Mouse (Mus musculus): ENCODE data around the gene Ntrk2. TPM values are rescaled to one million over a fixed set of nuclear protein-coding genes. Genes with fewer than 3 reads are reported as not detected.
A peak's percentile ranks its signal among the peaks of the same experiment; 100 is the strongest.

Ntrk2 gene
- polyA plus RNA-seq, 1 experiment from 2014 or later: 4.7 TPM

DNA sequence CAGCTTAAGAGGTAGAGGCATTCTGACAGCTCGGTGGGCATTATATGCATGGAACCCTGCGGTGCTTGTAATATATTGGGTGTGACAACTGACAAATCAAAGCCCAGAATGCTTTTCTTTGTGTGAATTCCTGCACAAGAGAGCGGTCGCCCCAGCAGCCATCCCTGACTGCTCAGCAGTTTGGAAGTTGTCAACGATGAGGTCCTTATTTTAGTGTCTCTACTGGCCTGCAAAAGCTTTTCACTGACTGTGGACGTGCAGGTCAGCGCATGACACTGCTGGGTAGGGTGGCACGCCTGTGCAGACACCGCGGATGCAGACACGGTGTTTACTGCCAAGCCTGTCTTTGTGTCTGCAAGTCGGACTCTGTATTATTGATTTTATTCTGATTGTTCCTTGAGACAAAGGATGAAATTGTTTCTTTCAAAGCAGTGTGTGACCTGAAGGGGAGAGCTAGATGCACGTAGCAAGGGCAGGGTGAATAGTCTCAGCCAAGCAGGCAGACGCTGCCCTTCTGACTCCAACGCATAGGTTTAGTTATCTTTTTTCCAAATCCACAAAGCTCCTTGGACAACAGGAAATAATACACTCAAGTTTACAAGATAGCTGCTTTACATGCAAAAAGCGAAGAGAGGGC lies 204.6 kb downstream of the Ntrk2 start:
- no peak for ATAC-seq (ENCODE audit: extremely low read depth, insufficient number of reproducible peaks, low FRiP score, low TSS enrichment)
- peak overlapping the region; percentile 31 for H3K4me3 ChIP-seq
- no peak overlapping the region for H3K27ac ChIP-seq (replicated peaks)
- H3K4me2 ChIP-seq: peak overlapping the region; percentile 63
- 0 out of 2 replicates have a peak, but pooled peaks cover 7% of the 10 kb centered on the region for H3K27me3 ChIP-seq (replicated peaks)
- H3K36me3 ChIP-seq: no peaks in the 10 kb centered on the region
- H3K4me1 ChIP-seq: peaks cover 12% of the 10 kb centered on the region; the same call in 1 of the 2 replicates
- H3K9me3 ChIP-seq: no peaks in the 10 kb centered on the region
- 41% methylated on average over 16 of the region's 16 CpGs for WGBS
- no peak overlapping the region for H3K9ac ChIP-seq

DNA sequence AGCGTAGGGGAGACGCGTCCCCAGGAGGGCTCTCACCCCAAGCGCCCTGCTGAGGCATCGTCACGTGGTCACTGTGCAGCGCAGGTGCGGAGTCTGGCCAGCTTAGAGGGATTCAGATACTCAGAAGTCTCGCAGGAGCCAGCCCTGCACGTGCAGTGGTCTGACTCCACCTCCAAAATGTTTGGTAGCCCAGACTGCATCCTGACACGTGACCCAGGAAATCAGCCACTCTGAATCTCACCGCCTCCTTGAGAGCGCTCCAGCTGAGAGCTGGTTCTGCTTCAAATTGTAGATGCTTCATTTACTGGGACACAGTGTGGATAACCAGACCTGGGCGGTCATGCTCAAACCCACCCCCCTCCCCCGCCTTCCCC lies 205.1 kb downstream of the Ntrk2 start:
- H3K9ac ChIP-seq: peak overlapping the region; percentile 28; the same call in 1 of the 2 replicates
- ATAC-seq (ENCODE audit: extremely low read depth, insufficient number of reproducible peaks, low FRiP score, low TSS enrichment): peak; percentile 61; the same call in 1 of the 2 replicates
- 3% methylated on average over 15 of the region's 15 CpGs for WGBS
- H3K4me1 ChIP-seq: peaks cover 12% of the 10 kb centered on the region; the same call in 1 of the 2 replicates
- 0 out of 2 replicates have a peak, but pooled peaks cover 7% of the 10 kb centered on the region for H3K27me3 ChIP-seq (replicated peaks)
- no peaks in the 10 kb centered on the region for H3K36me3 ChIP-seq
- peak overlapping the region; percentile 31 for H3K4me3 ChIP-seq
- H3K4me2 ChIP-seq: peak overlapping the region; percentile 63
- no peaks in the 10 kb centered on the region for H3K9me3 ChIP-seq
- H3K27ac ChIP-seq (replicated peaks): no peak overlapping the region

DNA sequence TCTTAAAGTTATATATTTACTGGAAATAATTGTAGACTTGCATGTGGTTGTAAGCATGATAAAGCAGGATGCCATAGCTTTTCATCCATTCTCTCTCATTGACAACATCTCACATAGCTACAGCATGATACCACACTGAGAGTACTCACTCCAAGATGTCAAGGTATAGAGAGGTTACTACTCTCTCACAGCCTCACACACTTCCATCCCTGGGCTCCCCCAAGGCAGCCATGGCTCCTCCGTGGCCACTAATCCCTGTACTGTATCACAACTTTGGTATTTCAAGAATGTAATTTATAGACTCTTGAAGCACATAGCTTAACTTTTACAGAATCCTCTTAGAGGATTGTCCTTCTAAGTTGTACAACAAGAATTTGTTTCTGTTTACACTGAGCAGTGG lies 209.0 kb downstream of the Ntrk2 start:
- WGBS: 42% methylated on average over 1 of the region's 1 CpGs
- ATAC-seq (ENCODE audit: extremely low read depth, insufficient number of reproducible peaks, low FRiP score, low TSS enrichment): no peak

DNA sequence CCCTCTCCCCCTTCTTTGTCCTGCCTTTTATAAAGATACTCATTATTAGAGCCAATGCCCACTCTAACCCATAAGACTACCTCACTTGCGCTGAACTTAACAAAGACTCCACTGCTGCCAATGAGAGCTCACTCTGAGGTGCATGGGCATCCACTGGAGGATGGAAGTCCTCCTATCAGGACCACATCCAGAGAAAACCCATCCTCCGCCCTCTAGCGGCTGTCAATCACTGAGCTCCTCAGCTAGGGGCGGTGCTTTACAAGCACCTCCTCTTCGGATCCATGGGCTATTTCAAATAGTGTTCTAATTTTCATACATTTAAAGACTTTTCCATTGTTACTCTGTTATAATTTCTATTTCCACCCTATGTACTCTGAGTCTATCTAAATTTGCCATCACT lies 210.8 kb downstream of the Ntrk2 start:
- 50% methylated on average over 5 of the region's 5 CpGs for WGBS
- H3K9me3 ChIP-seq: no peaks in the 10 kb centered on the region
- no peak for ATAC-seq (ENCODE audit: extremely low read depth, insufficient number of reproducible peaks, low FRiP score, low TSS enrichment)
- 0 out of 2 replicates have a peak, but pooled peaks cover 3% of the 10 kb centered on the region for H3K27me3 ChIP-seq (replicated peaks)
- H3K36me3 ChIP-seq: no peaks in the 10 kb centered on the region
- no peak overlapping the region for H3K27ac ChIP-seq (replicated peaks)
- no peak overlapping the region for H3K4me3 ChIP-seq
- no peak overlapping the region for H3K9ac ChIP-seq
- no peak overlapping the region for H3K4me2 ChIP-seq
- H3K4me1 ChIP-seq: no peaks in the 10 kb centered on the region; the same call in 1 of the 2 replicates

More for the DNA sequence above, 209.0 kb downstream of the Ntrk2 start:
- no peaks in the 10 kb centered on the region for H3K36me3 ChIP-seq
- no peaks in the 10 kb centered on the region for H3K9me3 ChIP-seq
- H3K27ac ChIP-seq (replicated peaks): no peak overlapping the region
- H3K4me1 ChIP-seq: peaks cover 12% of the 10 kb centered on the region; the same call in 1 of the 2 replicates
- no peak overlapping the region for H3K9ac ChIP-seq
- H3K4me2 ChIP-seq: no peak overlapping the region
- H3K27me3 ChIP-seq (replicated peaks): 0 out of 2 replicates have a peak, but pooled peaks cover 7% of the 10 kb centered on the region
- no peak overlapping the region for H3K4me3 ChIP-seq

GRCm38 (mm10) chr13:59022251-59023042 lies 216.1 kb downstream of the Ntrk2 start:
- no peak overlapping the region for H3K4me3 ChIP-seq
- H3K9me3 ChIP-seq: peaks cover 5% of the 10 kb centered on the region; the same call in 1 of the 2 replicates
- no peaks in the 10 kb centered on the region for H3K27me3 ChIP-seq (replicated peaks)
- no peak for ATAC-seq (ENCODE audit: extremely low read depth, insufficient number of reproducible peaks, low FRiP score, low TSS enrichment)
- H3K4me2 ChIP-seq: no peak overlapping the region
- H3K36me3 ChIP-seq: no peaks in the 10 kb centered on the region
- no peaks in the 10 kb centered on the region for H3K4me1 ChIP-seq
- 79% methylated on average over 22 of the region's 22 CpGs for WGBS
- no peak overlapping the region for H3K27ac ChIP-seq (replicated peaks)
- H3K9ac ChIP-seq: no peak overlapping the region

DNA sequence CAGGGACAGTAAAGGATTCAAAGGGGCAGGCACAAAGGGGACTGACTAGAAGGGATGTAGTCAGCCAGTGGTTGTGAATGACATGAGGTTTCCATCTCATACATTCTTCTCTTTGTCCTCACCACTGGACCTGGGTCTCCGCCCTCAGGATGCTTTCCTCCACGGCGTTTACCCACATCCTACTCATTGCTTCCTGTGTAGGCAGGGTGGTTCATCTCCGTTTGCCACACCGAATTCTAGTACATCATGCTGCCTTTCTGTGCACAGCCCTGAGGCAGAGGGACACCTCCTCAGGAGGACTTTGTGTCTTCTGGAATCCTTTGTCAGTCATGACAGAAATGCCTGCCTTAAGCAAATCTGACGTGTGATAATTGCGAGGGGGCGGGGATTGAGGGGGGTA lies 219.3 kb downstream of the Ntrk2 start:
- Histone ChIP-seq H3K4me2 (no peak overlapping the region), H3K36me3 (no peaks in the 10 kb centered on the region), H3K27ac (replicated peaks) (no peak overlapping the region), H3K27me3 (replicated peaks) (no peaks in the 10 kb centered on the region; the same call in 1 of the 2 replicates), H3K9ac (no peak overlapping the region), H3K4me3 (no peak overlapping the region), H3K4me1 (0 out of 2 replicates have a peak, but pooled peaks cover 6% of the 10 kb centered on the region), H3K9me3 (peaks cover 5% of the 10 kb centered on the region; the same call in 1 of the 2 replicates)
- 72% methylated on average over 8 of the region's 8 CpGs for WGBS
- no peak for ATAC-seq (ENCODE audit: extremely low read depth, insufficient number of reproducible peaks, low FRiP score, low TSS enrichment)

- H3K27me3 ChIP-seq (replicated peaks): no peaks in the 10 kb centered on the region; the same call in 1 of the 2 replicates
- H3K9me3 ChIP-seq: peaks cover 5% of the 10 kb centered on the region; the same call in 1 of the 2 replicates
- 47% methylated on average over 9 of the region's 9 CpGs for WGBS
- no peaks in the 10 kb centered on the region for H3K36me3 ChIP-seq
- ATAC-seq (ENCODE audit: extremely low read depth, insufficient number of reproducible peaks, low FRiP score, low TSS enrichment): no peak
- no peak overlapping the region for H3K27ac ChIP-seq (replicated peaks)
- no peak overlapping the region for H3K4me2 ChIP-seq
- H3K9ac ChIP-seq: no peak overlapping the region
- H3K4me3 ChIP-seq: no peak overlapping the region
- 0 out of 2 replicates have a peak, but pooled peaks cover 6% of the 10 kb centered on the region for H3K4me1 ChIP-seq
Measured at GRCm38 (mm10) chr13:59027436-59027835, 221.1 kb downstream of the Ntrk2 start.

DNA sequence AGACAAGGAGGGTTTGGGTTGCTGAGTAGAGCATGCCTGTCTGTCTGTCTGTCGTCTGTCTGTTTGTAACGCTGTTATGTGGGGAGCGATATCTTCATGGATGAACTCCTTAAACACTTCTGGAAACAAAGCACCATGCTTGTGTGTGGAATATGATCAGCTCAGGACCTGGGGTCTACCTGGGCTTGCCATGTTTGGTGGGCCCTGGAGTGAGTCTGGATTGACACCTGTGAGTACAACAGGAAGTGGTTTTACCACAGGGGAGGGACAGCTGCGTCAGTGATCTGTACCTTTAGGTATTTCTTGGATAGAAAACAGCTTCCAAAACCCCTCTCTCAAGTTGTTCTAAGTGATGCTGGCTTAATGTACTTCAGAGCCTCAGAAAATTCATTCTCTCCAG lies 222.2 kb downstream of the Ntrk2 start:
- Histone ChIP-seq H3K27ac (replicated peaks) (no peak overlapping the region), H3K9me3 (no peaks in the 10 kb centered on the region), H3K27me3 (replicated peaks) (no peaks in the 10 kb centered on the region; the same call in 1 of the 2 replicates), H3K4me3 (no peak overlapping the region), H3K9ac (no peak overlapping the region), H3K4me2 (no peak overlapping the region), H3K4me1 (0 out of 2 replicates have a peak, but pooled peaks cover 6% of the 10 kb centered on the region), H3K36me3 (no peaks in the 10 kb centered on the region)
- 81% methylated on average over 4 of the region's 4 CpGs for WGBS
- ATAC-seq (ENCODE audit: extremely low read depth, insufficient number of reproducible peaks, low FRiP score, low TSS enrichment): no peak

GRCm38 (mm10) chr13:59030574-59030973 lies 224.2 kb downstream of the Ntrk2 start:
- no peaks in the 10 kb centered on the region; the same call in 1 of the 2 replicates for H3K27me3 ChIP-seq (replicated peaks)
- H3K4me2 ChIP-seq: no peak overlapping the region
- no peak for ATAC-seq (ENCODE audit: extremely low read depth, insufficient number of reproducible peaks, low FRiP score, low TSS enrichment)

DNA sequence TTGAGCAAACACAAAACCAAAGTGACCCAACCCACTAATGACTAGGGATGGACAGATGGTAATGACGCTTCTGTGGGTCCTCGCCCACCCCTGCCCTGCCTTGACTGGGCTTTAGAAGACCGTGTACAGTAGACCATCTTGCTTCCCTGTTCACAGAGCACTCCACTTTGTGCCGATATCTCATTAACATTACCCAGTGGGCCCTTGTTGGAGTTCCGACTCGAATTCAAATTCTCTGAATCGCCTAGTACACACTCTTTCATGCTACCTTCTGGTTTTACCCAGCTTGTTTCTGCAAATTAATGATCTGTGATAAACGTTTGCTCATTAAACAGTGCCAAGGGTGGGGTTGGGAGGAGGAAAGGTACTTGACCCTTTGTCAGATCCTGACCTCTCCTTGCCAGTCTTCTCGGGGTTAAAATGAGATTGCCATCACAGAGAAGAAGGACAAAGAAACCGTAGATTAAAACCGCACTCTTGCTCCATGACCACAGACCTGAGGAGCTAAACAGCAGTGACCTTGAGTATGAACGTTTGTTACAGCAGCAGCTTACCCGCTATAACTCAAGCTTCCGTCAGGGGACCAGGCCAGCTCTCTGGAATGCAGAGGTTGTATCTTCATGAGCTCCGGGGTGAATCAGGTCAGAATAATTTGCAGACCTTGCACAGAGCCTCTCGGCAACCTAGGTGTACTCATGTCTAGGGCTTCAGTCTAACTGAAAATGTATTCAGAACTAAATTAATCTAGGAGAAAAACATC lies 234.0 kb downstream of the Ntrk2 start:
- no peak overlapping the region for H3K4me3 ChIP-seq
- H3K9ac ChIP-seq: no peak overlapping the region
- ATAC-seq (ENCODE audit: extremely low read depth, insufficient number of reproducible peaks, low FRiP score, low TSS enrichment): no peak
- no peak overlapping the region for H3K27ac ChIP-seq (replicated peaks)
- H3K9me3 ChIP-seq: no peaks in the 10 kb centered on the region
- 71% methylated on average over 16 of the region's 16 CpGs for WGBS
- no peaks in the 10 kb centered on the region for H3K36me3 ChIP-seq
- H3K4me1 ChIP-seq: no peaks in the 10 kb centered on the region
- H3K4me2 ChIP-seq: no peak overlapping the region
- H3K27me3 ChIP-seq (replicated peaks): no peaks in the 10 kb centered on the region

More at GRCm38 (mm10) chr13:59030574-59030973, 224.2 kb downstream of the Ntrk2 start:
- Histone ChIP-seq H3K4me3 (no peak overlapping the region), H3K36me3 (no peaks in the 10 kb centered on the region), H3K27ac (replicated peaks) (no peak overlapping the region), H3K4me1 (0 out of 2 replicates have a peak, but pooled peaks cover 6% of the 10 kb centered on the region), H3K9ac (no peak overlapping the region), H3K9me3 (no peaks in the 10 kb centered on the region)
- 76% methylated on average over 6 of the region's 6 CpGs for WGBS
